Mouse (Mus musculus) testis, adult 2 months (tissue): ENCODE results near the gene Notch1.

Experiments used
- CTCF ChIP-seq: fragments of 200-500 bp; IDR thresholded peaks from 2 replicates; pipeline ENCODE4 v1.5.1; 2012; ENCODE audit warnings: low read depth, mild to moderate bottlenecking, inconsistent platforms, low read length, moderate library complexity; ENCODE audit not compliant: control insufficient read depth, insufficient read depth, insufficient replicate concordance
- POLR2A ChIP-seq: fragments of 200-500 bp; IDR thresholded peaks from 2 replicates; pipeline ENCODE4 v1.6.1; 2012; ENCODE audit warnings: low read depth, mild to moderate bottlenecking, inconsistent platforms, low read length, moderate library complexity; ENCODE audit not compliant: control insufficient read depth

DNA sequence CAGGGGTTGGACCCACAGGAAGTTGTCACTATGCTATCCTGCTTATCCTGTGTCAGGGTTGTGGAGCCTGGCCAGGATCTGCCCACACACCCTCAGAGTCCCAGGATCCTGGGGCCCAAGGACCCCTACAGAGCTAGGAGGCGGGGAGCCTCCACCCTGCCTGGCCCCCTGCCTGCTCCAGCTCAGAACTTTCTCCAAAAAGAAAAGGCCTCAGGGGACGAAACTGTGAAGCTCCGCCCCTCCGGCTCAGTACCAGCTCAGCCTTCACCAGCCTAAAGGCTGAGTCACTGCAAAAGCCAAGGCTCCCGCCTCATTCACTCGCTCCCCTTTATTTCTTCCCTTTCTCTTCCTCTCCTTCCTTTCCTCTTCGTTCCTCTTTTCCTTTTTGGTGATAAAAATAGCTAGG lies 9.0 kb downstream of the Notch1 start:
- TF ChIP-seq CTCF, result no peak
- TF ChIP-seq POLR2A, result no peak
